Mouse (Mus musculus): ENCODE data around the gene Slc39a8. TPM values are rescaled to one million over a fixed set of nuclear protein-coding genes. Genes with fewer than 3 reads are reported as not detected.

Gene Slc39a8
- total RNA-seq (2021): 1 to 10 TPM; 5.3 to 6.0 TPM

GRCm38 (mm10) chr3:135825016-135825753, at the start of gene Slc39a8:
TSS of gene Slc39a8 (plus strand) at chr3:135825279.
- intact Hi-C loops (cut with DNase I): no loop called here
- DNase-seq: peak; percentile 72 to 76

GRCm38 (mm10) chr3:135785065-135785464, 40.0 kb upstream of the Slc39a8 start:
- no peak for DNase-seq
- intact Hi-C loops (cut with DNase I): no loop called here

GRCm38 (mm10) chr3:135796117-135796516, 29.0 kb upstream of the Slc39a8 start:
- DNase-seq: no peak
- intact Hi-C loops (cut with DNase I): no loop called here

GRCm38 (mm10) chr3:135798241-135798640, 26.8 kb upstream of the Slc39a8 start:
- intact Hi-C loops (cut with DNase I): no loop called here
- no peak for DNase-seq

DNA sequence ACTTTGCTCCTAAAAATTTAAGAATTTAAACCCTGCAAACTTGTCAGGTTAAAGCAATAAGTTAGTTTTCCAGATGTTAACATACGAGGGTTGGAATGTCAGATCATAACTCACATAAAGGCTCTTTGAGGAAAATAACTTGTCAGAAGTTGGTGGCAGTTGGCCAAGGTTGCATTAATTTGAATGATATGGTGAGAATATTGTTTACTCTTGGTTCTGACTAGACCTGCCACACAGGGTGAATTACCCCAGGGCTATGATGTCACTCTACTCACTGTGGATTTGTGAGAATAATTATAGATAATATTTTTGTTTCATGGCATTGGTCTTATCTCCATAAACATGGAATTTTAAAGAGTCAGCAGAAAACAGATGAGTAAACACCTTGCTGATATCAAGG, 26.4 kb upstream of the Slc39a8 start:
- intact Hi-C loops (cut with DNase I): no loop called here
- no peak for DNase-seq

DNA sequence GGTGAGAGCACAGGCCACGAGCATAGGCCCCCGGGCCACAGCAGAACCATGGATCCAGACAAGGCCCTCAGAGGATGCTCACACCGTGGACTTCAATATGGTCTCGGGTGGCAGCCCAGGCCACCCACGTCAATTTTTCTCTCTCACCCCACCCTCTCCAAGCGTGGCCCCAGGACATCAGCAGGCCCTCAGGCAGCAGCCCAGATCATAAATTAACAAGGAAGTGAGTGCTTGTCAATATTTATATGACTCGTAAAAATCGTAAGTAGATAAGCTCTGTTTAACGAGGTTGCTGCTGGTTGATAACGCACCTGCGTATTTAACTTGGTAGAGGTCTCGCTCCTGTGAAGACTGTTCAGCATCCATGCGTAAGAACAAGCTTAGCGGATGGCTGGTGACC, 10.4 kb upstream of the Slc39a8 start:
- intact Hi-C loops (cut with DNase I): no loop called here
- DNase-seq: no peak

DNA sequence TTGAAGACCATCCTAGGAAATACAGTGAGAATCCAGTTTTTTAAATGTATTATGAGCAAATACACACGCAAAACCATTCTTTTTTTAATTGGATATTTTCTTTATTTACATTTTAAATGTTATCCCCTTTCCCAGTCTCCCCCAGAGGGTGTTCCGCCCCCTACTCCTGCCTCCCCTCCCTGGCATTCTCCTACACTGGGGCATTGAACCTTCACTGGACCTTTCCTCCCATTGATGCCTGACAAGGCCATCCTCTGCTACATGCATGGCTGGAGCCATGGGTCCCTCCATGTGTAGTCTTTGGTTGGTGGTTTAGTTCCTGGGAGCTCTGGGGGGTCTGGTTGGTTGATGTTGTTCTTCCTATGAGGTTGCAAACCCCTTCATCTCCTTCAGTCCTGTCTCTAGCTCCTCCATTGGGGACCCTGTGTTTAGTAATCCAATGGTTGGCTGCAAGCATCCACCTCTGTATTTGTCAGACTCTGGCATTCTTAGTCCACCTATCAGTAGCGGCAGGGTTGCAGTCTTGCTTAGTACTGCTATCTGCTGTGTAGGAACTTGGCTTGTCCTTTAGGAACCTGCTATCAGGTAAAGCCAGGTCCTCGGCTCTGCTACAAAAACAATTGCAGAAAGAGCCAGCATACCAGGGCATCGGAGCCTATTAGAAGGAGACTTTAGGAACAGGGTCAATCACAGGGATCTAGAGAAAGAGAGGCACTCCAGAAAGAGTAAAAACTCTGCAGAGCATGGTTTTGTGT, 8.9 kb upstream of the Slc39a8 start:
- DNase-seq: no peak
- intact Hi-C loops (cut with DNase I): no loop called here

DNA sequence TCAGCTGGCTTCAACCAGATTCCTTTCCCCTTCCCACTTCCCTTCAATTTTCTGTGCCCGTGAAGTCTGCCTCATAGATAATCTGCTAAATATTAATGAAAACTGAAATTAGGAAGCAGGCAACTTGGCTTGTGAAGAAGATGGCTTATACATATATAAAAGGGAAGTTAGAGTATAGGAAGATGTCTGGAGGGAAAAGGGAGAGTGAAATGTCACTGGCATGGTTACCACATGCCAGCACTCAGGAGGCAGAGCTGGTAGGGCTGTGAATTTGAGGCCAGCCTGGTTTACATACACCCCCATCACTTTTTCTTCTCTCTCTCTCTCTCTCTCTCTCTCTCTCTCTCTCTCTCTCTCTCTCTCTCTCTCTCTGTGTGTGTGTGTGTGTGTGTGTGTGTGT, 8.0 kb upstream of the Slc39a8 start:
- intact Hi-C loops (cut with DNase I): no loop called here

GRCm38 (mm10) chr3:135824436-135824835, 643 bp upstream of the Slc39a8 start:
- no peak for DNase-seq

More for the DNA sequence above, 8.0 kb upstream of the Slc39a8 start:
- DNase-seq: no peak

GRCm38 (mm10) chr3:135825754-135826683, 940 bp downstream of the Slc39a8 start:
- intact Hi-C loops (cut with DNase I): no loop called here
- peak; percentile 41 to 51 for DNase-seq

More at GRCm38 (mm10) chr3:135824436-135824835, 643 bp upstream of the Slc39a8 start:
- intact Hi-C loops (cut with DNase I): no loop called here

- DNase-seq: no peak
- intact Hi-C loops (cut with DNase I): no loop called here
Measured at GRCm38 (mm10) chr3:135826684-135827249, 1.7 kb downstream of the Slc39a8 start.

DNA sequence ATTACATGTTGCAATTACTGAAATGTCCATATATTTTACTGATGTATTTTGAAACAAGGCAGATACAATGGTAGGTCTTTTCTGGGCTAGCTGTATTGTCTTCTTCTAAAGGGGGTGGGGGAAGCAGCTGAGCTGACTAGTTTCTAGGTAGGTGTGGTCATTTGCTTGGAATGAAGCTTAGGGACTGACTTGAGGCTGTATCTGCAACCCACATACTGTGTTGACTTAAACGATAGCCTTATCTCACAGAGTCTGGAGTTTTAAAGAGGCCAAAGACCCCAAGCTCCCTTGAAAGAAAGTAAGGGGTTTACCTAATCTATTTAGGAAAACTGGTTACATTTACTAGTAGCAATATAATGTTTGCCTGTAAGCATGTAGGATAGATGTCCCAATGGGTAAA, 2.9 kb downstream of the Slc39a8 start:
- DNase-seq: no peak
- intact Hi-C loops (cut with DNase I): no loop called here

DNA sequence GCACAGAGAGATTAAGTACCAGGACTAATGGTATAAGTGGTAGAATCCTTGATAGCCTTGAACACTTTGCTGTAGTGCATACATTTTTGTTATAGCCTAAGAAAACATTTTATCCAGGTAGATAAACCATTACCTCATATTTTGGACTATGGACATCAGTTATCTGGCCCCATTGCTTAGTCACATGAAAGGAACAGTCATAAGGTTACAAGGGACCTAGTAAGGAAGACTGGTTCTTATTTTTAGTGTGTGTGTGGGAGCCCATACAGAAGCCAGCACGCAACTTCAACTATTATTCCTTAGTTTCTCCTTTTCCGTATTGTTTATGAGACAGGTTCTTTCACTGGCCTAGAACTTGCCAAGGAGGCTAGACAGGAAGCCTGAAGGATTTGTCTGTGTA, 7.4 kb downstream of the Slc39a8 start:
- intact Hi-C loops (cut with DNase I): no loop called here

GRCm38 (mm10) chr3:135832907-135833306, 7.8 kb downstream of the Slc39a8 start:
- intact Hi-C loops (cut with DNase I): no loop called here
- DNase-seq: no peak

More for the DNA sequence above, 7.4 kb downstream of the Slc39a8 start:
- no peak for DNase-seq

DNA sequence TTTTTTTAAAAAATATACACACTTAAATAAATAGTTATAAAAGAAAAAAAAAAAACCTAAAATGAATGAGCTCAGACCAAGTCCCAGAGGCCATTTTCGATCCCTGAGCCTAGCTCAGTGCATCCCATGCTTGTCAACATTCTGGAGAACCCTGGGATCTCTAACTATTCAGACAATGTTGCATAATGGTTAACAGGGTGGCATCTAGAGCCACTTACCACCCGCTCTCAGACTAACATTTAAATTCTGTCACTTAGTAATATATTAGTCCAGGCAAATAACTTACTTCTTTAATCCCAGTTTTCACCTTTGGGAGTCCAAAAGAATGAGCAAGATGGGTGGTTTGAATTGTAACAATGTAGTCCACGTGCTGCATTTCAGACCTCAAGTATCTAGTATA, 9.9 kb downstream of the Slc39a8 start:
- DNase-seq: no peak
- intact Hi-C loops (cut with DNase I): no loop called here

DNA sequence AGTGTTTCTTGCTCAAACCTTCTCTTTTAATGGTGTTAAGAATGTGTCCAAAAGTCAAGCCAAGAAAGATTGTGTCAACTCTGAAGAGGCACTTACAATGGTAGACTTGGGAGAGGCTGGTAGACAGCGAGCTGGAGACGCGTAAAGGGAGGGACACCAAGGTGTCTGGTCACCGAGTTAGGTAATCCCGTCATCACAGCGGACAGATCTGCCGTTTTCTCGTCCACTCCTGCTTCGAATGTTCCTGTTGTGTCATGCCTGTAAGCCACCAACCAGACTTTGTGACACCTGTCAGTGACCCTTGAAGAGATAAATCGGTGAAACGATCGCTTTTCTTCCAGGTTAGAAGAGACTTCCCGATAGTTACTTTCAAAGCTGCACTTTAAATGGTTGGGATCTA, 14.5 kb downstream of the Slc39a8 start:
- intact Hi-C loops (cut with DNase I): no loop called here
- no peak for DNase-seq

DNA sequence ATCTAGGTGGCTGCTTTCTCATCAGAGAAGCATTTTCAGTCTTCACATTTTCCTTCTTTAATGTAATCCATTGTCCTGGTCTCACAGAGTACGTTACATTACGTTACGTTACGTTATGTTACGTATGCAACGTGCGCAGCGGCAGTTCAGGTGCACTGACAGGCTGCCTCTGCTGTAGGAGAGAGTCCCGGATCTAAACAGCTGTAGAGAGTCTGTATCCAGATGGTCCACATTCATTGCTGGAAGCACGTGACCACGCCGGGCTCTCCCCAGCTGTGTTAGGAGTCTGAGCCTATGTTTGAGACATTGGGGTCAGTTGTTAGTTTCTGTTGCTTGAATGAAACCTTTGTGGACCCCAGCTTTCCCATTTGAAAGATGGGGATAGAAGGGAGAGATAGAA, 15.1 kb downstream of the Slc39a8 start:
- intact Hi-C loops (cut with DNase I): no loop called here
- no peak for DNase-seq

GRCm38 (mm10) chr3:135841716-135842511, 16.8 kb downstream of the Slc39a8 start:
- intact Hi-C loops (cut with DNase I): no loop called here
- DNase-seq: no peak

DNA sequence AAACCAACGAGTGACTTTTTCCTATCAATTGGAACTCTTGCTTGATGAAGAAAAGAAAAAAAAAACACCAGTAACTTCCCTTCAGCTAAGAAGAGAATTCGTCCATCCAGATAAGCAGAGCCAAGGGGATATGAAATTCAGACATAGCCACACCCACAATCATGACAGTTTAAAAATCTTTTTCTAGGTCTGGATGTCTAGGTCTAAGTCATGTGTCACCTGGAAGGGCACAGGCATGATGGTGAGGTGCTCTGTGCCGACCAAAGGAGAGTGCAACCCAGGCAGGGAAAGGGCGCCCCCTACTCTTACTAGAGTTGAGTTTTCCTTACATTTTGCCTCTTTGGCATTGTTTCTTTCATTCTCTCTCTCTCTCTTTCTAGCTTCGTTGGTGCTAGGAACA, 18.1 kb downstream of the Slc39a8 start:
- intact Hi-C loops (cut with DNase I): no loop called here
- no peak for DNase-seq

GRCm38 (mm10) chr3:135843707-135844106, 18.6 kb downstream of the Slc39a8 start:
- DNase-seq: peak in 1 of 2 experiments; percentile 5
- intact Hi-C loops (cut with DNase I): no loop called here

Measured in heart, postnatal 36 days (tissue).